Mouse (Mus musculus): ENCODE data around the gene Rfx8.

Rfx8 gene

GRCm38 (mm10) chr1:39720632-39721350, at the start of gene Rfx8:
Gene Rfx8, minus strand, starts transcription at chr1:39720997.
- no peak for DNase-seq (ENCODE audit: low spot score in 2 of 2)

GRCm38 (mm10) chr1:39770436-39770835, 49.6 kb upstream of the Rfx8 start:
- no peak for DNase-seq (ENCODE audit: low spot score in 2 of 2)

- no peak for DNase-seq (ENCODE audit: low spot score in 2 of 2)
These were observed 47.2 kb upstream of the Rfx8 start for GRCm38 (mm10) chr1:39768017-39768416.

- no peak for DNase-seq (ENCODE audit: low spot score in 2 of 2)
These were observed 45.2 kb upstream of the Rfx8 start for GRCm38 (mm10) chr1:39765854-39766493.

- DNase-seq (ENCODE audit: low spot score in 2 of 2) = peak in 1 of 2 experiments; percentile 62
These were observed 41.2 kb upstream of the Rfx8 start for GRCm38 (mm10) chr1:39762025-39762370.

DNA sequence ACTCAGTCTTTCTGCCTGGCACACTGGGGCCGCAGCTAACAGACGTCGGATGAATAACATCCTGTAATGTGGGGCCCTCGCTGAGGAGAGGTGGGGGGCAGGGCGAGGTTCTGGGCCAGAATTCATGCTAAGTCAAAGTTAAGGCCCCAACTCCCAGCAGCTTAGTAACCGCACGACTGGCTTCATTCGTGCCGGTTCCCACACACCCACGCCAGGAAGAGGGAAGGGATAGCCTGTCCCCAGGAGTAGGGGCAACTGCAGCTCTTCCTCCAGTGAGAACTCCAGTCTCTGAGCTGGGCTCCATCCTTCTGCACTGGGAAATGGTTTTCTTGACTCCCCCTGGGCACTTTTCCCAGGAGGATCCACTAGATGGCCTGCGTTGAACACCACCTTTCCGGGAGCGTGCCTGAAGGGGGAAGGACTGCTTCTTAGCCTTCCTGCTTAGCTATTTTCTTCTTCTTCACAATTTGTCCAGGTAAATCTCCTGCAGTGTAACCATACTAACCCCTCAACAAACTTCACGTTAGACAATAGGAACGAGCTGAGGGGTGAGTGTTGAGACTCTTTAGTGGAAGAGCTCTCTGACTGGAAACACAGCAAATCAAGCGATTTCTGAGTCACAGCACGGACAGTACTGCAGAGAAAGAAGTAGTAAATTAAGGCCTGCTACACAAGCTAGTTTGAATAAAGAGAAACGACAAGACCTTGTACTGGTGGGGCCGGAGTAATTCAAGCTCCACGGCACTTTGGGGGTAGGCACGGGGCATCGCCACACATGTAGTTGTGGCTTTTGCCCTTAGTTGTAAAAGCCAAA, 40.6 kb upstream of the Rfx8 start:
- DNase-seq (ENCODE audit: low spot score in 2 of 2) = peak in 1 of 2 experiments; percentile 49

GRCm38 (mm10) chr1:39760181-39760715, 39.5 kb upstream of the Rfx8 start:
- no peak for DNase-seq (ENCODE audit: low spot score in 2 of 2)

DNA sequence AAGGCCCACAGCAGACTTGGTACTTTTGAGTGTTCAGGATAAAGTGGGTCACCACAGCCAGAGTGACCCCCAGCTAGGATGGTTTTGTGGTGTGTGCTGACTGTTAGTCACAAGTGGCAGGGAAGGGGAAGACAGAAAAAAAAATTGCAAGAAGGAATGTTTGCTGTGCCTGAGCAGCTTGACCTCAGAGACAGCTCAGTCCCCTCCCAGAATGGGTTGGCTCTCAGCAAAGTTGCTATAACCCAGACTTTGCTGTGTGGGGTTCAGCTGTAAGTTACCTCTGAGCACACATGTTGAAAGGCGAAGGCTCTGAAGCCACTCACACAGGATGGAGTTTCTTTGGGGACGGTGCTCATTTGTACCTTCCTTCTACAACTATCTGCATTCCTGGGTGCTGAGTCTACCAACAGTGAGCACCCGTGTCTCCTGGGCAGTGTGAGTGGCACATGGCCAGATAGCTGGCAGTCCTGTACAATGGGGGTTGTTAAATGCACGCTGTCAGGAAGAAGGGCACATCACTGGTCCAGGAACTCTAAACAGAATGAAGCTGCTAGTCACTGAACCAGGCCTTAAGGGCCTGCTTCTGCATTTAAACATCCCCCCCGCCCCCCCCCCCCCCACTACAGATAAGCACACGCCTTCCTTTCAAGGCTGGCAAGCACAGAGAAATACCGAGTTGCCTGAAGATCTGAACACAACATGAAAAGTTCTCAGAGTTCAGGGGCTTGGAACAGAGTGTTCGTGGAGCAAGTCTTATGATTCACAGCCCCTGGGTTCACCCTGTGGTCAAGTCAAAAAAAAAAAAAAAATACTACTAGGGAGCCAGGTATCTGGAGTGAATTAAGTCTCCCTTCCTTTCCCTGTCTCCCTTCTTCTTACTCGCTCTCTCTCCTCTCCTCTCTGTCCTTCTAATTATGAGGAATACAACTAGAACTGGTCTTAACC, 38.7 kb upstream of the Rfx8 start:
- no peak for DNase-seq (ENCODE audit: low spot score in 2 of 2)

DNA sequence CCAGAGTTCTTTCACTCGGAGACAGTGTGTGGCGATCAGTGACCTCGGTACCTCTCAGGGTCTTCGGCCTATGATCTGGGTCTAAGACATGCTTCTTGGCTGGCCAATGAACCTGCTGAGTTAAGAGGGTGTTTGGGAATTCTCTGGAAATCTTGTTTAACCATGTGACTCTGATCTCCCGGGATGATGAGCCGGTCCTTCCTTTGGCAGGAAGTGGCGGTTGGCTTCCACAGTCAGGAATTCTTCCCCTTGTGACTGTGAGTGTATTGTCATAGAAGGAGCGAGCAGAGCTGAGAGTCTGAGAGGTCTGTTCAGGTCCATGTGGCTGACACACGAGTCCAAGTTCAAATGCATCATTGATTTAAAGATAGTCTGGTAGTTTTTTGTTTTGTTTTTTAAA, 37.4 kb upstream of the Rfx8 start:
- no peak for DNase-seq (ENCODE audit: low spot score in 2 of 2)

GRCm38 (mm10) chr1:39756952-39757351, 36.2 kb upstream of the Rfx8 start:
- DNase-seq (ENCODE audit: low spot score in 2 of 2) = no peak

DNA sequence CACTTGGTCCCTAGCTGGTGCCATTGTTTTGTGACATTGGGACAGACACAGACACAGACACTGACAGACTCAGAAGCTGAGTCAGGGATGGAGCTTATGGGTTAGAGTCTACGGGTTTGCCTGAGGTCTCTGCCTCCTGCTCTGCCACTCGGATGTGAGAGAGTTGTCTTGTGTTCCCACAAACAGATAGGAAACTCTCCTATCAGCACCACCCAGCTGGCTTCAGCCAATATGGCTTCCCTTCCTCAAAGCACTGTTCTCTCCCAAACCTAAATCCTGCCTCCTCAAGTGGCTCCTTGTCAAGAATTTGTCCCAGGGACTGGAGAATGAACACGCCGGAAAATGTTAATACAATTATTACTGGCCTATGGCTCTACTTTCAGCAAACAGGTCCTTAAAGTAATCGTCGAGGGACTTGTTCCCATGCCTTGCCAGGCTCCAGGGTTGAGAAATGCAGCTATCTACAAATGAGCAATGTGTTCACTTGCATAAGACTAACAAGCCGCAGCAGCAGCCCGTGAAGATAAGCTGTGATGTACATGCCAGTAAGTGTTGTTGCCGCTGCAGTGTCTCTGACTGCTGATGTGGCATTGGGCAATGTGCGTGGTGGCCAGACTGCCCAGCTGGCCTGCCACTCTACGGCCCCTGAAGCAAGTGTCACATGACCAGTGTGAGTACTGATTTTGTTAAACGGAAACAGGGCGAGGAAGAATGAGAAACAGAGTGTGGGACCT, 33.6 kb upstream of the Rfx8 start:
- peak; percentile 17 to 66 for DNase-seq (ENCODE audit: low spot score in 2 of 2)

DNA sequence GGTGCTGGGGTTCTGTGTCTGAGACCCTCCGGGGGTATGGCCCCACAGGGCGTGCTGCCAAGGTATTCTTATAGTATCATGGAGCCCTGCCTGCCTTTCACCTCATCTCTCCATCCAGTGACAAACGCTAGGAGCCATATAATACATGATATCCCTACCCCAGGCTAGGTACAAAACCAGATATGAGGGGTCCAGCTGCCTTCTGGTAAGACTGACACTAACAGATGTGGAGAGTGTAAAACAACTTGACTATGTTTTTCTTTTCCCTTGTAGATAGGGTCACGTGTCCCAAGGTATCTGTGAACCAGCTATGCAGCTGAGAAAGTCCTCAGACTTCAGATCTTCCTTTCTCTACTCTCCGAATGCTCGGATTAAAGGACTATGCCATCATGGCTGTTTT, 30.7 kb upstream of the Rfx8 start:
- no peak for DNase-seq (ENCODE audit: low spot score in 2 of 2)

DNA sequence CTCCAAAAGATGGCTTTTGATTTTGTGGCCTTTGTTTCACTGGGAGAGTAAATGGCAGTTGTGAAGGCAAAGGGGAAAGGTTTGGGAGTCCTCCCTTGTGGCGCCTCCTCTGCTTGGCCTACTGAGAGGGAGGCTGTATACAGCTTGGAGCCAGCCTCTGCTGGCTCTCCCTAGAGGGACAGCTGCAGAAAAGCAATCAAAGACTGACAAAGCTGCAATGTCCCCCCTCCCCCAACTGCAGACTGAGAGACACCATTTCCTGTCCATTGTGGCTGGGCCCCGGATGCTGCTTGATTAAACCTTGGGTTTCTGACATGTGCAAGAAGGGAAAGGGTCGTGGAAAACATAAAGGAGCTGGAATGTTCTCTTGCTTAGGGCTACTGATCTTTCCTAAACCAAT, 28.9 kb upstream of the Rfx8 start:
- peak in 1 of 2 experiments; percentile 49 for DNase-seq (ENCODE audit: low spot score in 2 of 2)

- DNase-seq (ENCODE audit: low spot score in 2 of 2) = no peak
These were observed 28.4 kb upstream of the Rfx8 start for GRCm38 (mm10) chr1:39749214-39749613.

- no peak for DNase-seq (ENCODE audit: low spot score in 2 of 2)
These were observed 27.9 kb upstream of the Rfx8 start for GRCm38 (mm10) chr1:39748666-39749065.

GRCm38 (mm10) chr1:39746464-39746863, 25.7 kb upstream of the Rfx8 start:
- no peak for DNase-seq (ENCODE audit: low spot score in 2 of 2)

DNA sequence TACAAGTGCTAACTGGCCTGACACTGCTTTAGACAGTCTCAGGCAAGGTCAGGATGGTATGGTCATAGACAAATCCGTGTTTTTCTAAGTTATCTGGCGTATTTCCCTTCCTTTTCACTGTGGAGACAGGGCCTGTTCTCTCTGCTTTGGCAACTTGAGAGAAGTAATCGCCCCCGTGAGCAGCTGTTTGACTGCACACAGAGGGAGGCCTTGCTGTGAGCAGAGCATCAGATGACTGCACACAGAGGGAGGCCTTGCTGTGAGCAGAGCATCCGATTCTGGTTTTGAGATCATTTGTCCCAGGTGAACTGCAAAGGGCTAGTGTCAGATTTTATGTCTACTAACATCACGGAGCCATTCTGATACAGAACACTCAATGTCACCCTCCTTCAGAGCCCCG, 20.2 kb upstream of the Rfx8 start:
- DNase-seq (ENCODE audit: low spot score in 2 of 2) = no peak

GRCm38 (mm10) chr1:39740002-39740401, 19.2 kb upstream of the Rfx8 start:
- DNase-seq (ENCODE audit: low spot score in 2 of 2) = no peak

DNA sequence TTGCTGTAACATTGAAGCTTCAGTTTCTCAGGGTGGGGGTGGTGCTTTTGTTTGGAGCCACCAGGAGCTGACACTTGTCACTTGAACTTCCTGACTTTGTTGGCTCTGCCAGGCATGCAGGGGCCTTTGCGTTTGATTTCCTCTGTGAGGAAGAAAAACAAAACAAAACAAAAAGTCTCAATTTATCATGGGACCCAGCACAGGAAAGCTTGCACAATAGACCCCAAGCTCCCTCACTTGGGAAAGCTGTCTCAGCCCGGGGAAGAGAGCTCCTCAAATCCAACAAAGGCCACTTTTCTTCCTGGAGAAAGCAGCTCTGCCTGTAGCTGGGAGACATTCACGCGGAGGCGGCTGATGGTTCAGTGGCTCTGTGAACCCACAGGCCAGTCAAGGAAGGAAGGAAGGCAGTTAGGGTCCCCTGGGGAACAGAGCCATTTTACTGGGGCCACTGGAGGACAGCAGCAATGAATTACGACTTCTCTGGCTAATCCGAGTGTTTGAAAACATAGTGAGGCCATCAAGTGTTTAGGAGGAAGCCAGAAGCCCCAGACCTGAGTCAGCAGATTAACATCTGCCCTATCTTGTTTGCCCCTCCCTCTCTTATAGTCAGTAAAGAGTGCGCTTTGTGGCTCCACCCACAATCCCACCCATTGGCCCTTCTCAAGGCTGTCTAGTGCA, 15.3 kb upstream of the Rfx8 start:
- DNase-seq (ENCODE audit: low spot score in 2 of 2) = peak in 1 of 2 experiments; percentile 48

- no peak for DNase-seq (ENCODE audit: low spot score in 2 of 2)
These were observed 14.7 kb upstream of the Rfx8 start for GRCm38 (mm10) chr1:39735493-39735892.
